Mouse (Mus musculus) macrophage (primary cell): ENCODE data around the gene Als2. TPM values are rescaled to one million over a fixed set of nuclear protein-coding genes. Genes with fewer than 3 reads are reported as not detected.

ENCODE experiments used
- H3K27ac ChIP-seq: fragments of 350-480 bp; formaldehyde crosslinking; 2 replicates; pipeline ENCODE4 v1.9.0; 2021
- H3K36me3 ChIP-seq: fragments of 350-480 bp; formaldehyde crosslinking; 2 replicates; pipeline ENCODE4 v1.9.0; 2021; ENCODE audit errors: inconsistent target
- H3K4me3 ChIP-seq: fragments of 350-480 bp; formaldehyde crosslinking; 2 replicates; pipeline ENCODE4 v1.9.0; 2021; ENCODE audit errors: inconsistent target
- H3K79me2 ChIP-seq: fragments of 350-480 bp; formaldehyde crosslinking; 2 replicates; pipeline ENCODE4 v1.9.0; 2021; ENCODE audit errors: inconsistent target
- WGBS: methylation state at CpG from one replicate; pipeline ENCODE4 v1.1.7; 2026; ENCODE audit warnings: inconsistent platforms; ENCODE audit not compliant: missing documents; 5-methylcytosine and 5-hydroxymethylcytosine counted together
- polyA plus RNA-seq: library from polyadenylated mRNA; stranded (reverse); fragments of 250-400 nt; gene quantifications from 3 replicates; pipeline ENCODE4 v1.2.4, GENCODE M21; 2018; ENCODE audit warnings: inconsistent platforms
- total RNA-seq, 78 experiments: library from RNA; depleted of rRNA; stranded (reverse); fragments of 250-400 nt; gene quantifications; 1 replicate in 9 of 78; 2 replicates in 24 of 78; 3 replicates in 43 of 78; 4 replicates in 2 of 78; pipeline ENCODE4 v1.2.4; 2018; ENCODE audit warnings: inconsistent platforms in 56 of 78

Als2 gene
- 10 to 100 TPM; 27.7 to 65.9 (median 41.3) TPM for total RNA-seq (2018; cell fraction: chromatin; rRNA removed)
- total RNA-seq (2018; cell fraction: cytosol; rRNA removed), result 10 to 100 TPM; 10.1 to 19.9 (median 13.6) TPM
- total RNA-seq (2018; cell fraction: nucleus; rRNA removed), result 10 to 100 TPM; 21.7 to 47.8 (median 27.7) TPM
- 10.9 to 14.3 TPM (median 12.3 TPM) in 3 replicates for polyA plus RNA-seq

- H3K27ac ChIP-seq, result peak within 1 kb of the TSS; percentile 40
- no peaks in the 10 kb centered on the region for H3K36me3 ChIP-seq
- peaks cover 32% of the 10 kb centered on the region for H3K79me2 ChIP-seq
- under 1% methylated on average over 58 of the region's 58 CpGs for whole genome bisulfite sequencing
- H3K4me3 ChIP-seq, result peak within 1 kb of the TSS; percentile 77
These were observed at the start of gene Als2 for GRCm38 (mm10) chr1:59236856-59237441. Als2 (minus strand) TSS chr1:59237231.

GRCm38 (mm10) chr1:59286316-59286850, 49.4 kb upstream of the Als2 start:
- H3K36me3 ChIP-seq, result no peaks in the 10 kb centered on the region
- H3K27ac ChIP-seq, result no peak overlapping the region
- 80% methylated on average over 13 of the region's 13 CpGs for WGBS
- no peaks in the 10 kb centered on the region for H3K79me2 ChIP-seq
- no peak overlapping the region for H3K4me3 ChIP-seq

- H3K4me3 ChIP-seq, result no peak overlapping the region
- H3K36me3 ChIP-seq, result no peaks in the 10 kb centered on the region
- H3K27ac ChIP-seq, result no peak overlapping the region
- no peaks in the 10 kb centered on the region for H3K79me2 ChIP-seq
- 97% methylated on average over 5 of the region's 5 CpGs for WGBS
These were observed 48.8 kb upstream of the Als2 start for GRCm38 (mm10) chr1:59285880-59286279.

GRCm38 (mm10) chr1:59272189-59272588, 35.2 kb upstream of the Als2 start:
- Histone ChIP-seq H3K27ac (peak overlapping the region; percentile 61), H3K4me3 (no peak overlapping the region), H3K36me3 (no peaks in the 10 kb centered on the region), H3K79me2 (no peaks in the 10 kb centered on the region)
- 100% methylated on average over 3 of the region's 3 CpGs for WGBS

GRCm38 (mm10) chr1:59269951-59270689, 33.1 kb upstream of the Als2 start:
- no peaks in the 10 kb centered on the region for H3K36me3 ChIP-seq
- no peak overlapping the region for H3K27ac ChIP-seq
- no peaks in the 10 kb centered on the region for H3K79me2 ChIP-seq
- WGBS, result 81% methylated on average over 13 of the region's 20 CpGs
- H3K4me3 ChIP-seq, result no peak overlapping the region

GRCm38 (mm10) chr1:59269466-59269865, 32.4 kb upstream of the Als2 start:
- 97% methylated on average over 6 of the region's 6 CpGs for WGBS

GRCm38 (mm10) chr1:59268931-59269330, 31.9 kb upstream of the Als2 start:
- Histone ChIP-seq H3K4me3 (no peak overlapping the region), H3K27ac (no peak overlapping the region), H3K79me2 (no peaks in the 10 kb centered on the region), H3K36me3 (no peaks in the 10 kb centered on the region)
- WGBS, result 59% methylated on average over 8 of the region's 8 CpGs

More at GRCm38 (mm10) chr1:59269466-59269865, 32.4 kb upstream of the Als2 start:
- Histone ChIP-seq H3K27ac (no peak overlapping the region), H3K36me3 (no peaks in the 10 kb centered on the region), H3K79me2 (no peaks in the 10 kb centered on the region), H3K4me3 (no peak overlapping the region)

- H3K36me3 ChIP-seq, result no peaks in the 10 kb centered on the region
- H3K27ac ChIP-seq, result no peak overlapping the region
- H3K4me3 ChIP-seq, result no peak overlapping the region
- WGBS, result 86% methylated on average over 3 of the region's 3 CpGs
- H3K79me2 ChIP-seq, result no peaks in the 10 kb centered on the region
These were observed 20.7 kb upstream of the Als2 start for GRCm38 (mm10) chr1:59257736-59258135.

GRCm38 (mm10) chr1:59256751-59257231, 19.8 kb upstream of the Als2 start, which contains the start of gene Cdk15:
Cdk15 (plus strand) TSS chr1:59256906.
- no peaks in the 10 kb centered on the region for H3K36me3 ChIP-seq
- H3K79me2 ChIP-seq, result no peaks in the 10 kb centered on the region
- H3K4me3 ChIP-seq, result peak within 1 kb of the TSS; percentile 2; the same call in 1 of the 2 replicates
- peak within 1 kb of the TSS; percentile 44 for H3K27ac ChIP-seq
- 52% methylated on average over 13 of the region's 13 CpGs for WGBS

GRCm38 (mm10) chr1:59253301-59253909, 16.4 kb upstream of the Als2 start:
- Histone ChIP-seq H3K36me3 (no peaks in the 10 kb centered on the region), H3K4me3 (no peak overlapping the region), H3K79me2 (no peaks in the 10 kb centered on the region), H3K27ac (no peak overlapping the region)
- WGBS, result 39% methylated on average over 11 of the region's 18 CpGs

- Histone ChIP-seq H3K36me3 (no peaks in the 10 kb centered on the region), H3K79me2 (no peaks in the 10 kb centered on the region), H3K4me3 (no peak overlapping the region), H3K27ac (no peak overlapping the region)
- 42% methylated on average over 6 of the region's 7 CpGs for WGBS
These were observed 15.7 kb upstream of the Als2 start for GRCm38 (mm10) chr1:59252762-59253161.

- Histone ChIP-seq H3K79me2 (no peaks in the 10 kb centered on the region), H3K27ac (no peak overlapping the region), H3K36me3 (no peaks in the 10 kb centered on the region), H3K4me3 (no peak overlapping the region)
- 4% methylated on average over 9 of the region's 9 CpGs for WGBS
These were observed 10.6 kb upstream of the Als2 start for GRCm38 (mm10) chr1:59247602-59248001.

GRCm38 (mm10) chr1:59243770-59244169, 6.7 kb upstream of the Als2 start:
- H3K4me3 ChIP-seq, result no peak overlapping the region
- 62% methylated on average over 2 of the region's 2 CpGs for WGBS
- H3K27ac ChIP-seq, result no peak overlapping the region
- H3K79me2 ChIP-seq, result no peaks in the 10 kb centered on the region
- no peaks in the 10 kb centered on the region for H3K36me3 ChIP-seq

GRCm38 (mm10) chr1:59237614-59238211, 682 bp upstream of the Als2 start:
- Histone ChIP-seq H3K27ac (peak overlapping the region; percentile 40), H3K4me3 (peak overlapping the region; percentile 77), H3K36me3 (no peaks in the 10 kb centered on the region), H3K79me2 (peaks cover 32% of the 10 kb centered on the region)
- 0% methylated on average over 19 of the region's 19 CpGs for WGBS
